Mouse (Mus musculus): ENCODE data around the gene Mef2d.

GRCm38 (mm10) chr3:88102196-88102595, 40.0 kb upstream of the Mef2d start:
- no peak for TF ChIP-seq CTCF (IDR thresholded peaks at IDR 0.05; ENCODE audit: borderline replicate concordance, insufficient read depth, low read length)
- no peak for TF ChIP-seq POLR2A (IDR thresholded peaks at IDR 0.05; ENCODE audit: low read depth, low read length)
